Mouse (Mus musculus) ES-Bruce4 (cell line): ENCODE data around the gene Arid1a. TPM values are rescaled to one million over a fixed set of nuclear protein-coding genes. Genes with fewer than 3 reads are reported as not detected.
"Not testable (repeated sequence)": the region's sequence is repeated elsewhere in the genome, so short reads cannot be mapped to it uniquely, and the experiment has no call there.

ENCODE experiments used
- H3K27ac ChIP-seq: 2 replicates; pipeline ENCODE4 v1.5.1; 2012; ENCODE audit warnings: low read length, inconsistent platforms; ENCODE audit not compliant: insufficient read depth
- H3K27me3 ChIP-seq: 2 replicates; pipeline ENCODE4 v1.6.1; 2012; ENCODE audit warnings: mild to moderate bottlenecking, low read length, inconsistent platforms; ENCODE audit not compliant: control insufficient read depth, poor library complexity, insufficient read depth, severe bottlenecking
- H3K36me3 ChIP-seq: 2 replicates; pipeline ENCODE4 v1.6.1; 2012; ENCODE audit warnings: inconsistent platforms, mild to moderate bottlenecking, low read length, moderate library complexity; ENCODE audit not compliant: control insufficient read depth, poor library complexity, insufficient read depth, severe bottlenecking
- H3K4me1 ChIP-seq: one replicate; pipeline ENCODE4 v1.8.1; 2011; ENCODE audit warnings: low read length; ENCODE audit not compliant: control insufficient read depth, insufficient read depth
- H3K4me3 ChIP-seq: 2 replicates; pipeline ENCODE4 v1.5.1; 2011; ENCODE audit warnings: low read depth, mild to moderate bottlenecking, low read length
- H3K9ac ChIP-seq: 2 replicates; pipeline ENCODE4 v1.6.1; 2012; ENCODE audit warnings: low read depth, mild to moderate bottlenecking, inconsistent platforms; ENCODE audit not compliant: poor library complexity, severe bottlenecking
- H3K9me3 ChIP-seq: replicated peaks from 2 replicates; pipeline ENCODE4 v1.6.1; 2012; ENCODE audit warnings: mild to moderate bottlenecking, low read length, inconsistent platforms; ENCODE audit not compliant: control insufficient read depth, poor library complexity, insufficient read depth, severe bottlenecking
- CTCF ChIP-seq: IDR thresholded peaks from one replicate; pipeline ENCODE4 v1.8.1; 2011; ENCODE audit warnings: low read depth, low read length
- EP300 ChIP-seq: IDR thresholded peaks from 2 replicates; pipeline ENCODE4 v1.6.1; 2011; ENCODE audit warnings: low read depth, low read length; ENCODE audit not compliant: insufficient read depth
- POLR2A ChIP-seq: IDR thresholded peaks from one replicate; pipeline ENCODE4 v1.8.1; 2011; ENCODE audit warnings: low read length; ENCODE audit not compliant: insufficient read depth
- polyA plus RNA-seq: library from polyadenylated mRNA; stranded (reverse); fragments of >200 nt; gene quantifications from 2 replicates; pipeline ENCODE4 v1.2.4, GENCODE M21; 2011; ENCODE audit warnings: low read depth; ENCODE audit not compliant: missing spikeins, insufficient read depth, insufficient read length

Arid1a gene
- polyA plus RNA-seq, 1 experiment = 119 TPM

GRCm38 (mm10) chr4:133656997-133657396, 99.6 kb downstream of the Arid1a start:
- peak overlapping the region; percentile 94 for H3K27ac ChIP-seq
- H3K27me3 ChIP-seq = no peaks in the 10 kb centered on the region
- H3K36me3 ChIP-seq = no peaks in the 10 kb centered on the region
- H3K4me1 ChIP-seq = peaks cover 2% of the 10 kb centered on the region
- TF ChIP-seq EP300 (peak; percentile 60; the same call in 1 of the 2 replicates), CTCF (no peak)
- H3K9ac ChIP-seq = peak overlapping the region; percentile 18; the same call in 1 of the 2 replicates
- H3K4me3 ChIP-seq = peak overlapping the region; percentile 16; the same call in 1 of the 2 replicates
- H3K9me3 ChIP-seq = no peaks in the 10 kb centered on the region

- Histone ChIP-seq H3K36me3 (no peaks in the 10 kb centered on the region), H3K27ac (peak overlapping the region; percentile 95), H3K4me1 (peaks cover 2% of the 10 kb centered on the region), H3K9me3 (no peaks in the 10 kb centered on the region), H3K27me3 (no peaks in the 10 kb centered on the region), H3K9ac (no peak overlapping the region), H3K4me3 (peak overlapping the region; percentile 14)
- TF ChIP-seq EP300 = peak; percentile 95
- TF ChIP-seq CTCF = no peak
- TF ChIP-seq POLR2A = no peak
Observed at GRCm38 (mm10) chr4:133656294-133656693, 100.3 kb downstream of the Arid1a start.

- not testable (repeated sequence) for H3K4me1 ChIP-seq, H3K27ac ChIP-seq, H3K9me3 ChIP-seq, H3K36me3 ChIP-seq, H3K4me3 ChIP-seq, H3K9ac ChIP-seq, H3K27me3 ChIP-seq
Observed at GRCm38 (mm10) chr4:133654070-133654469, 102.5 kb downstream of the Arid1a start.

- Histone ChIP-seq H3K4me1 (peaks cover 2% of the 10 kb centered on the region), H3K4me3 (no peak overlapping the region), H3K9me3 (no peaks in the 10 kb centered on the region), H3K9ac (peak overlapping the region; percentile 47; the same call in 1 of the 2 replicates), H3K27ac (peak overlapping the region; percentile 8; the same call in 1 of the 2 replicates), H3K27me3 (no peaks in the 10 kb centered on the region), H3K36me3 (no peaks in the 10 kb centered on the region)
- no peak for TF ChIP-seq POLR2A
Observed at GRCm38 (mm10) chr4:133652746-133653145, 103.8 kb downstream of the Arid1a start.

DNA sequence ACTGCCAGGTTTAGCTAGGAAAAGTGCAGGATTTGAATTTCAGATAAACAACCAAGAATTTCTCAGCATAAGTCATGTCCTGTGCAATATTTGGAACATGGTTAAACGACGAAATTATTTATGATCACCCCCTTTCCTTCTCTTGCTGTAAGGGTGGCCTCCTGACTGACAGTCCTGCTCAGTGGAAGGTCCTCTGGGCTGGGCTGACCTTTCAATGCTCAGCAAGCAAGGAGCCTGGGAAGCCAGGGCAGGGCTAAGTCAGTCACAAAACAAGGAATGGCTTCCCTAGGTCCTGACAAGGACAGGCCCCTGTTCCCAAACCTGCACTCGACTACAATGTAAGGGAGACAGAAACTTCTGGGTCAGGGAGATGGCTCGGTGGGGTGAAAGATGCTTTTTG, 104.6 kb downstream of the Arid1a start:
- no peak for TF ChIP-seq POLR2A
- TF ChIP-seq CTCF = no peak
- no peak for TF ChIP-seq EP300
- Histone ChIP-seq H3K9ac (no peak overlapping the region), H3K27ac (no peak overlapping the region), H3K36me3 (no peaks in the 10 kb centered on the region), H3K27me3 (no peaks in the 10 kb centered on the region), H3K4me3 (no peak overlapping the region), H3K9me3 (no peaks in the 10 kb centered on the region), H3K4me1 (peaks cover 2% of the 10 kb centered on the region)

GRCm38 (mm10) chr4:133651445-133651844, 105.1 kb downstream of the Arid1a start:
- TF ChIP-seq CTCF = no peak
- no peak for TF ChIP-seq EP300
- TF ChIP-seq POLR2A = no peak
- H3K9ac ChIP-seq = no peak overlapping the region

More at GRCm38 (mm10) chr4:133651445-133651844, 105.1 kb downstream of the Arid1a start:
- no peaks in the 10 kb centered on the region for H3K27me3 ChIP-seq
- no peaks in the 10 kb centered on the region for H3K9me3 ChIP-seq
- peaks cover 2% of the 10 kb centered on the region for H3K4me1 ChIP-seq
- H3K4me3 ChIP-seq = no peak overlapping the region
- H3K27ac ChIP-seq = no peak overlapping the region
- H3K36me3 ChIP-seq = no peaks in the 10 kb centered on the region
